Mouse (Mus musculus): ENCODE measurements around the gene Tspoap1.

- TF ChIP-seq POLR2A (IDR thresholded peaks at IDR 0.05; ENCODE audit: insufficient read depth, low read depth, low read length) (no peak), CTCF (IDR thresholded peaks at IDR 0.05; ENCODE audit: insufficient read depth, low read depth, low read length) (no peak)
Observed at GRCm38 (mm10) chr11:87757001-87757954, 3.1 kb upstream of the Tspoap1 start.

All from olfactory bulb, adult 2 months (tissue).